Mouse (Mus musculus) adrenal gland (tissue): ENCODE results near the gene Morn5.

Source experiments
- intact Hi-C: fragments of 180-260 bp; cut with DNase I; formaldehyde crosslinking; loops from one replicate; pipeline ENCODE4 v1.15.1; 2025

Morn5 gene

DNA sequence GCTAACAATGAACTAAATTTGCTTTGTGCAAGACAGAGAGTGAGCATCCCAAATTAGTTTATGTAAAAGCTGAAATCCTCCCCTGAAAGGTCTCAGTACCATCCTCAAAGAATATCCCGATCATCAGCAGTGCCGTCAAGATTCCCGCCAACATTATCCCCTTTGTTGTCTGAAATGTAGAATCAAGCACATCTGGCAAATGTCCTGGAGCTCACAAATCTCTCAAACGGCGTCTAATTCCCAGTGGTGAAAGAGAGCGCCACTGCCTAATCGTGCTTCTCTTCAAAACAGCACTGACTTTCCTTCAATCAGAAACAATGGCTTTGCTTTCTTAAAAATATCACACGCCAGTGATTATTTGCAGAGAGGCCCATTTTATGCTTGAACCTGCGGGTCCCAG lies 17.9 kb downstream of the Morn5 start:
- intact Hi-C loops, result no loop called here

DNA sequence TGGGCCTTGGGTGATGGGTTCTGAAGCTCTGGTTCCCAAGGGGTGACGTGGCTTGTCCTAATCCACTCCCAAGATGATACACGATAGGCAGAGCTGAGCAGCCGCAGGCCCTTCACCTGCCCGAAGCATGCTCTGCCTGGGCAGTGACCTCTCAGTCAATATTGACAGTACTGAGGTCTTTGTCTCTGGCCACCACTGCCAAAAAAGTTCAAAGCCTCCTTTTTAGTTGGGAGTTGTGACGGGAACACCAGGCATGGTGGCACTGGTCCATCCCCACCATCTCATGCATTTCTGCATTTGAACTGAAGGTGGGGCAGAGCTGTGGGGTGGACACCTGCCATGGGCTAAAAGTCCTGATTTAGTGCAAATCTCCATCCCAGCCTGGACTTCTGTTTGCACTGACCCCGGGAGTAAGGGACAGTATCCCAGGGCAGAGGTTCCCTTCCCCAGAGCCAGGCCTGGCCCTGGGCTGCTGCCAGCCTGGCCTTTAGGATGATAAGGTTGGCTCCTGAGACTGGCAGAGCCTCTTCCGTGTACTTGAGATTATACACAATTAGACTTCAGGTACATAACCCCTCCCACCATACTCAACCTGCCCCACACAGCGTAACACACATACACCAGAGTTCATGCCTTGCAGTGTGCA lies 22.5 kb downstream of the Morn5 start:
- intact Hi-C loops, result no loop called here

DNA sequence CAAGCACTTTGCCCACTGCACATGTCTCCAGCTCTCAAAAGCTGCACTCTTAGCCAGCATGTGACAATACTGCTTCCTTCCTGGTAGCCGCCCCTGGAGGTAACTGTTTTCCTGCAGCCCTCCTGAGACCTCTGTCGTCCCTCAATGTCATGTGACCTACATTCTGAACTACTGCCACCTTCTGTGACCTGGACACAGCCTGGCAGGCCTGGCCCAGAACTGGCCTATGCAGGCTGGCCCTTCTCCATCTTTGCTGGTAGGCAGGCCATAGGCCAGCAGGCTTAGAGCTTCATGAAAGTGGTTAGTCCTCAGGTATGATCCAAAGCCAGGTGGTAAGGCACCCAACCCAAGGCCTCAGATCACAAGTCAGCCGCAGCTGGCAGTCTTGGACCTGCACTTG lies 24.5 kb downstream of the Morn5 start:
- intact Hi-C loops, result no loop called here

DNA sequence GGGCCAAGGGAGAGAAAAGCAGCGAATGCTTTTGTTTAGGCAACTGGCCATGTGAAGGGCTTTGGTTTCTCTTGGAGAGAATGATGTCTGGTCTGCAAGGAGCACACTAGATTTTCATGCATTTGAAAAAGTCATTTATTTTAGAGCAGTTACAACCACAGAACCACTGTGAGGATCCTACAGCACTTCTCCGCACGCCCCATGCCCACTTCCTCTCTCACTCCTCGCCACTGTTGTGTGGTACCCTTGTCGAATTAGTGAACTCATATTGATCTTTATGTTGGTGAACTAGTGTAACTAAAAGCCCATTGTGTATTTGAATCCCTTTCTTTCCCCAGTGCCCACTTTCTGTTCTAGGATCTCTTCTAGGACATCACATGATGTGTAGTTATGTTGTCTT lies 26.0 kb downstream of the Morn5 start:
- intact Hi-C loops, result no loop called here

DNA sequence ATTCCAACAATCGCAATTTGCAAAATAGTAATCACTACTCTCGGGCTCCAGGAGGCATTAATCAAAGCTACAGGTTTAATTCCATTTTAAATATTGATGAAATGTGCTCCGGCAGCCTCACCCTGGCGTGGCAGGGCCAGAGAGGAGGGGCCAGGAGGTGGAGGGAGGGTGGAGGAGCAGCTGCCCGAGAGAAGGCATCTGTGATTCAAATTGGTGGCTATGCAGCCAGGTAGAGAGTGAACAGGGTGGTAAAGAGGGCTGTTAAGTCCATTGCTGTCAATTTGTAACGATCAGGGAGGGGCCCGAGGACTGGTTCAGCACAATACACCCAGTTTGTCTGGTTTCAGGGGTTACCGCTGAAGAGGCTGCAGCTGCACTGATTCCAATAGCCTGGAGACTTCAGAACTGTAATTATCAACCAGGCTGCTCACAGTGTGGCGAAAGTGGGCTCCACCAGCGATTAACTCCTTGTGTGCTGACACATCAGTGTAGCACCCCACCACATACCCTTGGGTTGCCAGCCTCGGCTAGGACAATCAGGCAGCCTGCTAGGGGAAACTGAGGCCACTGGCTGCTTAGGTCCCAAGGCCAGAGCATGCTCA lies 28.0 kb downstream of the Morn5 start:
- intact Hi-C loops, result no loop called here

DNA sequence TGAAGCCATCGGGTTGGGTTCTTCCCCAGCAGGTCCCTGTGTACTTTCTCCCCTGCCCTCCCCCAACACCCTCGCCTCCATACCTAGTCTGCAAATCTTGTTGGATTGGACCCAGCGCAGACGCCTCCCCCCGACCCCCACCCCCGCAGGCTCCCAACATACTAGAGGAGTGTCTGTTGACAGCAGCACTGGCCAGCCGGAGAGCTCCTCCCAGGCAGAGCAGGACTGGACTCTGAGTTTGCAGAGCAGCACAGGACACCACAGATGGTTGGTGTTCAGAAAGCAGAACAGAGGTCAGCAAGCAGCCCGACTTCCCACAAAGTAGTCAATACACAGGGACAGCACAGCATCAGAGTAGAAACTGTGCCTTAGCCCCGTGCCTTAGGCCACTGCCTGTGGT lies 32.2 kb downstream of the Morn5 start:
- intact Hi-C loops, result no loop called here

DNA sequence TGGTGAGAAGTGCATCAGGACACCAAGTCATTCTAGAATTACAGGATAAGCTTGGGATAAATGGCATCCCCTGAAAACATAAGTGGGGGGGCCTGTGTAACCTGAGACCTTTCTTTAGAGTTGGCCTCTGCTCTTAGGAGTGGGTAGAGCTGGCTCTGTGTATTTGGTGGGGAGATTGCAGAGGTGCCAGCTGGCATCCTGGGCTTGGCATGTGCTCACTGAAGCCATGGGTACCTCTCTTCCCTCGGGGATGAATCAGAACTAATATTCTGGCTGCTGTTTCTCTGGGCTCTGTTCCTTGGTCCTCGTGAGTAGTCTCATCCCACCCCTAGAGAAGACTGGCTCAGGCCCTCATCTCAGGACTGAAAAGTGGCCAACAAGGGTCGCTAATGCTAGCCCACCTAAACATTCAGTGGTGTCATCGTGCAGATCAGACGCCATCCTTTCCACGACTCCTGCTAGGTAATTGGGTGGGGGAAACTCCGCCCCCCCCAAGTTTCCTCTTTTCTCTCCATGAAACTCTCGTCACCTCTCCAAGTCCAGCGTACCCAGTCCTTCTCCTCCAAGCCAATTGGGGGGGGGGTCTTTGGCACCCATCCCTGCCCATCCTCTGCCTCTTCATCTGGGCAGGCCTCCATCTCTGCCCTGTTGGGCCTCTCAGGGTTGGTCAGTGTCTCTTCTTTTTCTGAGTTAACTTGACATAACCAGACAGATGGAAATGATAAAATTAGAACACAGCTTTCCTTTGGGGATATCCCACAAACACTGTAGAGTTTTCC lies 33.7 kb downstream of the Morn5 start:
- intact Hi-C loops, result no loop called here

DNA sequence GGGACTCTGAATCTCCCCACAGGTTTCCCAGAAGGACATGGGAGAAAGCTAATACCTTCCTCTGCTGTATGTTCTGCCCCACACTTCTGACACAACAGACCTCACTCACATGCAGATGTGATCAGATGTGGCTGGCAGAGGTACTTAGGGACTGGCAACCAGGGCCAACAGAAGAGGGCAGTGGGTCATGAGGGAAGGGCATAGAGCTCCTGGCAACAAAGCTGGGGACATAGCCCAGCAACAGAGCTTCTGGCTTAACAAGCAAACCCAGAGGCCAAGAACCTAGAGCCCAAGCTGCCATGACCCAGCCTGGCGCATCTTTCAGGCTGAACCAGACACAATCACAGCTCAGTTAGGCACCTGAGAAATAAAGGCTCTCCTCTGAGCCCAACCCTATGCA lies 35.8 kb downstream of the Morn5 start:
- intact Hi-C loops, result no loop called here

DNA sequence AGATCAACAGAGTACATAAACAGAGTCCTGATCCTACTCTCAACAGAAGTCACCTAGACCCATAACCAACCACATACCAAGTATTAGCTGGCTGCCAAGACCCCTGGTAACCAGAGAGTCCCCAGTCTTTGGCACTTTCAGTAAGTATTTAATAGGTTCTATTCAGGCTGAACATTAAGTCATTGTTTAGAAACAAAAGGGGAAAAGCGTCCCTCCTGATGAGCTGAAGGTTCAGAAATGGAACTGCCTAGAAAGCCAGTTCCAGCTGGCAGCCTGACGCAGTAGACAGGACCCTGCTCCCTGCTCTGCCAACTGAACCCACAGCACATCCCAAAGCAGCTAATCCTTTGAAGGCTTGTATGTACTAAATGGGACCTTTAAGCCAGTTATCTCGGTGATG lies 39.9 kb downstream of the Morn5 start:
- intact Hi-C loops, result no loop called here

DNA sequence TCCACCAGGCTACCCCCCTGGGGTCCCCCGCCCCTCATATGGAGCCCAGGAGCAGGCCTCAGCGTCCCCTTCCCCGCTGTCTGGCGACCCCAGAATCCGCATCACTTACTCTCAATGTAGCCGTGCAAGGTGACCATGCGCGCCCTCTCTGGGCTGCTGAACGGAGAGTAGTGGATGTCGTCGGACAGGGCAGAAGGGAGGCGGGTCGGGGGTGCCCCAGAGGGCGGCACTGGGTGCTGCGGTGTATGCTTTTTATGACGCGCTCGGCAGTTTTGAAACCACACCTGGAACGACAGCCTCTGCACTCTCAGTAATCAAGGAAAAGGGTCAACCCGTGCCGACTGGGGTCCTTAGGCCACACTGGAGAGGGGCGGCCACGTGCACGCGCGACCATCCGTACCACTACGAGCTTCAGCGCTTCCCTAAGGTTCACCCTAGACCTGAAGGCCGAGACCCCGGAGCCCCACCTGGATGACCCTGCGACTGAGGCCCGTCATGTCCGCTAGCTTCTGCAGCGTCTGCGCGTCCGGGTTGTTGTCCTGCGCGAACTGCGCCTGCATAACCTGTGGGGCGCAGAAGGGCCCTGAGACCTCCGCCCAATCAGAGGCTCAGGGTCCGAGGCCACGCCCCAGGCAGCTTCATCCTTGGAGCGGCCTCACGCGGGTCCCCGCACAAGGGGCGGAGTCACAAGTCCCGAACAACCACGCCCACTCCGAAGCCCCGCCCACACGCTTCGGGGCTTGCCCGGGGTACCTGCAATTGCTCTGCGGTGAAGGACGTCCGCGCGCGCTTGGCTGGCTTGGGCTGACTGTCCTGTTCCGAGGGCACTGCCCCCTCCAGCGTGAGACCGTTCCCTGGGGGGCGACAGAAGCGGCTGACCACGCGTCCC lies 41.8 kb downstream of the Morn5 start:
- intact Hi-C loops, result no loop called here

DNA sequence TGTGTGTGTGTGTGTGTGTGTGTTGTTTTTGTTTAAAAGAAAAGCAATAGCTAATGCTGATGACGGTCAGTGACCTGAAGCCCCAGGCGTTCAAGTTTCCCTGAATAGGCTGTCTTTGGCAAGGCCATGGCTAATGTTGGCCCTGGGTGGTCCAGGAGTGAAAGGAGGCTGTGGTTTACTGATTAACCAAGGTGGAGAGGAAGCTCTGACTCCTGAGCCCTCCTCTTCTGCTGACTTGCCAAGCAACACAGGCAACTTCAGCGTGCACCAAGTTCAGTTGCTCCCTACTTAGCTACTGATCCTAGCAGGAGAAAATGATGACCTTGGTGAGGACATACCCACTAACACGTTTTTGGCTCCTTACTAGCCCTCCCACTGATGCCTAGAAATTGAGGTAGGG lies 43.5 kb downstream of the Morn5 start:
- intact Hi-C loops, result no loop called here

DNA sequence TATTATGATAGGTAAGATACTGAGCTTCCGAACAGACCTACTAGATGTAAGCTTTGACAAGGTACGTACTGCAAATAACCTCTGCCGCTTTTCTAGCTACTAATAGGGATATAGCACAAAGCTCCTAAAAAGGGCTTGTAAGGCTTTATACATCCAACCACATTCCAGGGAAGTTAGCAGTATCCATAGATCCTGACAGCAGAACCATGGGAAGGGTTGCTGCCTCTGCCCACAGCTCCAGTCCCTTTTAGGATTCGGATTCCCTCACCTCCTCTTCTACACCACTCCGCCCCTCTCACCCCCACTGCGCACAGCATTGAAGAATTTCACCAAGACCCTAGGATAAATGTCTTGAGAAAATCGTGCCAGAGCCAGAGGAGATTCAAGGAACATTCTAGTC lies 44.0 kb downstream of the Morn5 start:
- intact Hi-C loops, result no loop called here

DNA sequence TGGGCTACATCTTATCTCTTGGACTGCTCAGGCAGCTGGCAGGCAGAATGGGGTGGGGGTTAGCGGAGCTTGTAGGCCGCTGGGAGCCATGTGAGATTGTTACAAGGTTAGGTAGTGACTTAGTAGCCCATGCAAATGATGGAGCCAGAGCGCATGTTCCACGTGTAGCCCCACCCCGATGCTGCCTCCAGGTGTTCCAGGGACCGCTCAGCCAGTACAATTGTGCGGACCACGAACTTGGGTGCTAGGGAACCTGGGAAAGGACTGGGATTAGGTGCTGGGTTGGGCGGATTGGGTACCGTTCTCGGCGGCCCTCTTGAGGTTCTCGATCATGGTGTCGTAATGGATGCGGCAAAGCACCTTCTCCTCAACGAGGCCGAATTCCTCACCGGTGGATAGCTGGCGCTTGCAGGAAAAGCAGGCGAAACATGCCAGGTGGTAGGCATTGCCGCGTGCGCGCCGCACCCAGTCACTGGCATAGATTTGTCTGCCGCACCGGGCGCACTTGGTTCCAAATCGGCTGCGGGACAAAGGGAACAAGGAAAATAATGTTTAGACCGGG lies 44.7 kb downstream of the Morn5 start:
- intact Hi-C loops, result no loop called here

DNA sequence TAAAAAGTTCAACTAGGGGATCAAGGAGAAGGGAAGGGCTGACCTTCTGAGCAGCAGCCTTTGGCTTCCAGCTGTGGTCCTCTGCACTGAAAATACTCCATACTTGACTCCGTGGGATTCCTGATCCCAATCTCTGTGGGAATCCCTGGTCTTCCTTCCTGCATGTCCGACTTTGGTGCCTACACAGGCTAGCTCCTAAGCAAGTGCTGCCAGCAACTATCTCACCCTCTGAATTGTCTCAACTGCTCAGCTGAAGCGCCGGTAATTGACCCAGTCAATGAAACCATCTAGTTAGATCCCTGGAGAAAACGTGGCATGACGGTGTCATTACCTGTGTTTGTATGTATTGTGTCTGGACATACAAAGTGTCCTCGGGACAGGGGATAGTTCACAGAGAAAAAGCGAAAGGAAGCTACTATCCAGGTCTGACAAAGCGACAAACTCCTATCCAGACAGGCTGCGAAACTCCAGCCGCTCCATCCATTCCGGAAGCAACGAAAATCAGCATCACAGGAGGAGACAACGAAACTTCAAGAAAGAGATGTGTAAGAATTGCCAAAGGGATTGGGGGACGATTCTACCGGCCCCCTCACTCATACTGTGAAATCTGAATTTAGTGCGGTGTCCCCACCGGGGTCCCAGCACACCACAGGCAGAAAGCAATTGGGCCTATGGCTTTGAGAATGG lies 48.0 kb downstream of the Morn5 start:
- intact Hi-C loops, result no loop called here

DNA sequence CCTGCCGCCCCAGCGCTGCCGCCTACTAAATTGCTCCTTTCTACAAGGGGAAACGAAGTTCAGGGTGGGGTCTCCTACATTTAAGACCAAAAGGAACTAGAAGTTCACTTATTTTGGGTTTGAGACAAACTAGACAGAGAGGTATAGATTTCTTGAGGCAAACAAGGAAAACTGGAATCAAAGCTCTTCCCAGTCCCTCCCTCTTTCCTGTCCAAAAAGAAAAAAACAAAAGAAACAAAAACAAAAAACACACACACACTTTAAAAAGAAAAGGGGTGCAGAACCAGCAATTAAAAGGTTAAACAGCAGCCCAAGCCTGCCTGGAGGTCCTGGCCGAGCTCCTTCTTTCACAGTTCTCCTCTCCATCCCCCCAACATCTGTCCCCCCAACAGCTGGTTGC lies 48.8 kb downstream of the Morn5 start:
- intact Hi-C loops, result no loop called here

DNA sequence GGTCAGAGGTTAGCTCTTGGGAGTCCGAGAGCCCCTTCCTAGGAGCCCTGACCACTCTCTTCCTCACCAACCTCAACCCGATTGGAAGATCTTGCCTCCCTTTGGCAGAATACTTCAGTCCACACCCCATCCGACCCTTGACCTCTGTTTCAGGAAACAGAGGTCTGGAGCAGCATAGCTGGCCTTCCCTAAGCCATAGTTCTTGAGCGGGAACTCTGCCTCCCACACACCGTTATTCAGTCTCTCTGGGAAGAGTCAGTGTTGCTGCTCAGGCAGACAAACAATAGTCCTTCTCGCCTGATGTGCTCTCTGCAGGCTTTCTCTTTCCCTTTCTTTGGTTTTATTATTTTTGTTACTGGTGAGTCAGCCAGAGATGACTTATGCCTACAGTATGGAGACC lies 50.5 kb downstream of the Morn5 start:
- intact Hi-C loops, result no loop called here

DNA sequence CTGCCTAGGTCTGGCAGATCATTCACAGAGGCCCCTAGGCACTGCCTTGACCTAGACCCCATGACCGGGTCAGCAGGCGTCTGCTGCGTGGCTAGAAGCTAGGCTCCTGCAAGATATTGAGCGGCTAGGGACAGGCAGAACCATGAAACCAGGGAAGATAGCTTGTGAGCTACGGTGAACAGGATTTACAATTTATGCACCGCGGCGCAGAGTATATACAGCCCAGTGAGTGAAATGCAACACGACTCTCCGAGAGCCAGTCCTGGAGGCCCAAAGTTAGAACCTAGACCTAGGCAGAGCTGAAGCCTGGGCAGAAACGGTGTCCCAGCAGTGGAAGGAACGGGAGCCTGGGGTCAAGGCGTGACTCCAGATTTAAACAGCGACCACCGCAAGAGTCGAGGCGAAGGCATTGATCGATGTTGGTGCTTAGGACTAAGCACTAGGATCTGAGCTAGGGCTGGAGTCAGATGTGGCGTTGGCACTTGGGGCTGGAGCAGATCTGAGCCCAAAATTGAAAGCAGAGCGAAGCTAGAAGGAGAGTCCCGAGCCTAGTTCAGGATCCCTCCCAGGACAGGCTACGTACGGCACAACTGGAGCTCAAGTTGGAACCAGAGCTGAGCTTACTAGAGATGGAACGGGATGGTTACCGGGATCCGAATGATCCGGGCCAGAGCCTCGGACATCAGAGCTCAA lies 52.8 kb downstream of the Morn5 start:
- intact Hi-C loops, result no loop called here

DNA sequence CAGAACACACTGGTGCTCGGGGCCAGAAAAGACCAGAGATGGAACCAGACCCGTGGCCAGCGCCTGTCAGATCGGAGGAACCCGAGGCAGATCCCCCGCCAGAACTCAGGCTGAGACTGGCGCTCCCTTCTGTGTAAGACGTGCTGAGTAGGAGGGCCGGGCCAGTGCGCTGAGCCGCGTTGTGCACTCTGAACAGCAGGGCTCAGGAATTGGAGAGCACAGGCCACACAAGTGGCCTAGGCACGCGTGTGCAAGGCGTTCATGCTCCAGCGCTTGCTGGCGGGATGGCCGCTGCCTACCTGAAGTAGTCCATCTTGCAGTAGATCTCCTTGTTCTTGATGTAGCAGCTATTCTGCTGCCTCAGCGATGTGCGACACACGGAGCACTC lies 53.3 kb downstream of the Morn5 start:
- intact Hi-C loops, result no loop called here

DNA sequence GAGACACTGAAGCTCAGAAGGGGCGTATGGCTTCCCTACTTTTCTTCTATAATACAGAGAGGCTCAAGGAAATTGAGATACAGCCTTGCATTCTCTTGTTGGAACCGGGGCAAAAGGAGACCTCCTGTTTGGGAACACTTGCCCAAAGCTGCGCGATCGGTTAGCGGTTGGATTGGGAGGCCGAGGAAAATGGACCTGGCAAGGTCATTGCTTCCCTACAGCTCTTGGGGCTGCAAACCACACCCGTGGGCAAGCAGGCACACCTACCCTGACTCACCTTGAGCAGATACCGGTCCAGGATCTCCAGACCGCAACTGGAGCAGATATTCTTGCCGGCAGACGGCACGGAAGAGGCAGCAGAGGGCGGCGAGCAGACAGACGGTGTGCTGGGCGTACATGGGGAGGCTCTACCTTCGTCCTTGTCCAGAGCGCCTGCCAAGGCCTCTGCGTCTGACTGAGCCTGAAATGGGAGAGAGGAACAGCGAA lies 53.9 kb downstream of the Morn5 start:
- intact Hi-C loops, result no loop called here
